Mouse (Mus musculus) stomach, embryonic 15.5 days (tissue): ENCODE measurements around the gene Garnl3. TPM values are rescaled to one million over a fixed set of nuclear protein-coding genes. Genes with fewer than 3 reads are reported as not detected.
"Not testable (repeated sequence)": the region's sequence is repeated elsewhere in the genome, so short reads cannot be mapped to it uniquely, and the experiment has no call there.

Experiments
- ATAC-seq: fragments of 200-750 bp; cut with Nextera tagmentation; 2 replicates; pipeline ENCODE4 v1.8.0; 2017; ENCODE audit warnings: low read depth, moderate number of reproducible peaks, moderate TSS enrichment; ENCODE audit not compliant: insufficient read depth, low FRiP score
- H3K27ac ChIP-seq: fragments of 300-500 bp; sonication (generic); 2 replicates; pipeline ENCODE4 v1.5.1; 2015; ENCODE audit warnings: mild to moderate bottlenecking, inconsistent platforms
- H3K27me3 ChIP-seq: fragments of 300-500 bp; sonication (generic); replicated peaks from 2 replicates; pipeline ENCODE4 v1.6.1; 2015; ENCODE audit warnings: inconsistent platforms
- H3K36me3 ChIP-seq: fragments of 300-500 bp; sonication (generic); 2 replicates; pipeline ENCODE4 v1.6.1; 2015; ENCODE audit warnings: inconsistent platforms
- H3K4me1 ChIP-seq: fragments of 300-500 bp; sonication (generic); 2 replicates; pipeline ENCODE4 v1.6.1; 2015; ENCODE audit warnings: inconsistent platforms
- H3K4me2 ChIP-seq: fragments of 300-500 bp; sonication (generic); 2 replicates; pipeline ENCODE4 v1.6.1; 2015; ENCODE audit warnings: mild to moderate bottlenecking, inconsistent platforms
- H3K4me3 ChIP-seq: fragments of 300-500 bp; sonication (generic); replicated peaks from 2 replicates; pipeline ENCODE4 v1.5.1; 2015; ENCODE audit warnings: inconsistent platforms
- H3K9ac ChIP-seq: fragments of 300-500 bp; sonication (generic); 2 replicates; pipeline ENCODE4 v1.6.1; 2015; ENCODE audit warnings: inconsistent platforms
- H3K9me3 ChIP-seq: fragments of 300-500 bp; sonication (generic); 2 replicates; pipeline ENCODE4 v1.6.1; 2016; ENCODE audit warnings: inconsistent platforms
- WGBS: fragments of 180-500 bp; shearing (Covaris S2); methylation state at CpG from one replicate; pipeline ENCODE4 v1.1.7; 2015; 5-methylcytosine and 5-hydroxymethylcytosine counted together
- polyA plus RNA-seq: library from polyadenylated mRNA; unstranded; fragments of >200 nt; fragmentation: Nextera tagmentation; extraction: Ambion mirVana; gene quantifications from 2 replicates; pipeline ENCODE4 v1.2.1, GENCODE M21; 2015

The Garnl3 gene
- polyA plus RNA-seq, 1 experiment from 2014 or later = 14.0 TPM

GRCm38 (mm10) chr2:33042781-33043180 lies 88.7 kb downstream of the Garnl3 start:
- no peaks in the 10 kb centered on the region for H3K27me3 ChIP-seq
- no peaks in the 10 kb centered on the region for H3K4me1 ChIP-seq
- no peak overlapping the region for H3K27ac ChIP-seq
- no peak overlapping the region for H3K4me2 ChIP-seq
- H3K9me3 ChIP-seq = no peaks in the 10 kb centered on the region
- no peak overlapping the region for H3K4me3 ChIP-seq
- H3K9ac ChIP-seq = no peak overlapping the region
- H3K36me3 ChIP-seq = no peaks in the 10 kb centered on the region
- 76% methylated on average over 6 of the region's 6 CpGs for WGBS
- no peak for ATAC-seq

- Histone ChIP-seq H3K4me2 (no peak overlapping the region), H3K27me3 (no peaks in the 10 kb centered on the region), H3K9ac (no peak overlapping the region), H3K9me3 (no peaks in the 10 kb centered on the region), H3K4me3 (no peak overlapping the region), H3K27ac (no peak overlapping the region), H3K36me3 (no peaks in the 10 kb centered on the region), H3K4me1 (no peaks in the 10 kb centered on the region)
- no peak for ATAC-seq
- 34% methylated on average over 3 of the region's 3 CpGs for WGBS
Measured at GRCm38 (mm10) chr2:33041571-33041970, 89.9 kb downstream of the Garnl3 start.

GRCm38 (mm10) chr2:33037429-33037828 lies 94.0 kb downstream of the Garnl3 start:
- WGBS = 74% methylated on average over 1 of the region's 1 CpGs
- no peaks in the 10 kb centered on the region for H3K27me3 ChIP-seq
- H3K4me2 ChIP-seq = no peak overlapping the region
- no peak overlapping the region for H3K27ac ChIP-seq
- H3K36me3 ChIP-seq = no peaks in the 10 kb centered on the region
- no peaks in the 10 kb centered on the region for H3K9me3 ChIP-seq
- no peaks in the 10 kb centered on the region for H3K4me1 ChIP-seq
- H3K9ac ChIP-seq = no peak overlapping the region
- ATAC-seq = no peak
- no peak overlapping the region for H3K4me3 ChIP-seq

GRCm38 (mm10) chr2:33035297-33035696 lies 96.2 kb downstream of the Garnl3 start:
- Histone ChIP-seq H3K4me1 (no peaks in the 10 kb centered on the region), H3K9ac (no peak overlapping the region), H3K9me3 (no peaks in the 10 kb centered on the region), H3K4me2 (no peak overlapping the region), H3K36me3 (no peaks in the 10 kb centered on the region), H3K4me3 (no peak overlapping the region), H3K27ac (no peak overlapping the region), H3K27me3 (no peaks in the 10 kb centered on the region)
- 64% methylated on average over 1 of the region's 1 CpGs for WGBS
- ATAC-seq = no peak

- Histone ChIP-seq H3K36me3 (no peaks in the 10 kb centered on the region), H3K27me3 (no peaks in the 10 kb centered on the region), H3K9ac (no peak overlapping the region), H3K4me3 (no peak overlapping the region), H3K4me1 (no peaks in the 10 kb centered on the region), H3K4me2 (no peak overlapping the region), H3K9me3 (no peaks in the 10 kb centered on the region), H3K27ac (no peak overlapping the region)
- ATAC-seq = no peak
- 90% methylated on average over 7 of the region's 7 CpGs for WGBS
Measured at GRCm38 (mm10) chr2:33033281-33033680, 98.2 kb downstream of the Garnl3 start.

GRCm38 (mm10) chr2:33032391-33033062 lies 98.9 kb downstream of the Garnl3 start:
- H3K36me3 ChIP-seq = no peaks in the 10 kb centered on the region
- no peaks in the 10 kb centered on the region for H3K4me1 ChIP-seq
- WGBS = 78% methylated on average over 5 of the region's 5 CpGs
- no peak overlapping the region for H3K4me3 ChIP-seq
- no peak overlapping the region for H3K4me2 ChIP-seq
- H3K9ac ChIP-seq = no peak overlapping the region
- H3K27ac ChIP-seq = no peak overlapping the region
- ATAC-seq = no peak
- no peaks in the 10 kb centered on the region for H3K27me3 ChIP-seq
- no peaks in the 10 kb centered on the region for H3K9me3 ChIP-seq

- Histone ChIP-seq H3K9me3 (no peaks in the 10 kb centered on the region), H3K36me3 (no peaks in the 10 kb centered on the region), H3K4me2 (no peak overlapping the region), H3K27ac (no peak overlapping the region), H3K27me3 (no peaks in the 10 kb centered on the region), H3K9ac (no peak overlapping the region), H3K4me3 (no peak overlapping the region), H3K4me1 (no peaks in the 10 kb centered on the region)
- no peak for ATAC-seq
- 74% methylated on average over 4 of the region's 4 CpGs for WGBS
Measured at GRCm38 (mm10) chr2:33025040-33025439, 106.4 kb downstream of the Garnl3 start.

GRCm38 (mm10) chr2:33024564-33024963 lies 106.9 kb downstream of the Garnl3 start:
- H3K36me3 ChIP-seq = no peaks in the 10 kb centered on the region
- H3K4me1 ChIP-seq = no peaks in the 10 kb centered on the region
- H3K4me2 ChIP-seq = no peak overlapping the region
- no peak for ATAC-seq
- WGBS = 71% methylated on average over 10 of the region's 10 CpGs
- H3K27me3 ChIP-seq = no peaks in the 10 kb centered on the region
- no peak overlapping the region for H3K9ac ChIP-seq
- H3K9me3 ChIP-seq = no peaks in the 10 kb centered on the region
- no peak overlapping the region for H3K27ac ChIP-seq
- no peak overlapping the region for H3K4me3 ChIP-seq

- no peaks in the 10 kb centered on the region for H3K36me3 ChIP-seq
- H3K4me2 ChIP-seq = no peak overlapping the region
- H3K4me3 ChIP-seq = no peak overlapping the region
- H3K27me3 ChIP-seq = no peaks in the 10 kb centered on the region
- ATAC-seq = no peak
- no peaks in the 10 kb centered on the region for H3K4me1 ChIP-seq
- H3K27ac ChIP-seq = no peak overlapping the region
- no peaks in the 10 kb centered on the region for H3K9me3 ChIP-seq
- H3K9ac ChIP-seq = no peak overlapping the region
- 80% methylated on average over 6 of the region's 6 CpGs for WGBS
Measured at GRCm38 (mm10) chr2:33022846-33023245, 108.6 kb downstream of the Garnl3 start.

GRCm38 (mm10) chr2:33018026-33018425 lies 113.4 kb downstream of the Garnl3 start:
- Histone ChIP-seq H3K36me3 (no peaks in the 10 kb centered on the region), H3K27ac (no peak overlapping the region), H3K4me3 (no peak overlapping the region), H3K9ac (no peak overlapping the region), H3K4me1 (no peaks in the 10 kb centered on the region), H3K9me3 (no peaks in the 10 kb centered on the region), H3K4me2 (no peak overlapping the region), H3K27me3 (no peaks in the 10 kb centered on the region)
- no peak for ATAC-seq
- WGBS = 5% methylated on average over 6 of the region's 6 CpGs

GRCm38 (mm10) chr2:33017191-33017590 lies 114.3 kb downstream of the Garnl3 start:
- ATAC-seq = no peak
- Histone ChIP-seq H3K9me3 (no peaks in the 10 kb centered on the region), H3K36me3 (no peaks in the 10 kb centered on the region), H3K4me3 (no peak overlapping the region), H3K4me1 (no peaks in the 10 kb centered on the region), H3K4me2 (no peak overlapping the region), H3K27me3 (no peaks in the 10 kb centered on the region), H3K9ac (no peak overlapping the region), H3K27ac (no peak overlapping the region)
- 71% methylated on average over 2 of the region's 2 CpGs for WGBS

- Histone ChIP-seq H3K9ac (no peak overlapping the region), H3K9me3 (no peaks in the 10 kb centered on the region), H3K27ac (no peak overlapping the region), H3K4me2 (no peak overlapping the region), H3K4me1 (no peaks in the 10 kb centered on the region), H3K36me3 (no peaks in the 10 kb centered on the region), H3K27me3 (no peaks in the 10 kb centered on the region), H3K4me3 (no peak overlapping the region)
- WGBS = 92% methylated on average over 5 of the region's 5 CpGs
- ATAC-seq = no peak
Measured at GRCm38 (mm10) chr2:33014877-33015276, 116.6 kb downstream of the Garnl3 start.

GRCm38 (mm10) chr2:33009055-33009454 lies 122.4 kb downstream of the Garnl3 start:
- H3K4me2 ChIP-seq, H3K27me3 ChIP-seq, H3K27ac ChIP-seq, ATAC-seq, H3K4me1 ChIP-seq, H3K36me3 ChIP-seq, H3K9me3 ChIP-seq, H3K4me3 ChIP-seq, H3K9ac ChIP-seq: not testable (repeated sequence)
- 84% methylated on average over 4 of the region's 4 CpGs for WGBS
